Mouse (Mus musculus): ENCODE data around the gene Hoxd4. TPM values are rescaled to one million over a fixed set of nuclear protein-coding genes. Genes with fewer than 3 reads are reported as not detected.

The Hoxd4 gene
- polyA plus RNA-seq, 1 experiment from 2014 or later = 4.3 TPM

DNA sequence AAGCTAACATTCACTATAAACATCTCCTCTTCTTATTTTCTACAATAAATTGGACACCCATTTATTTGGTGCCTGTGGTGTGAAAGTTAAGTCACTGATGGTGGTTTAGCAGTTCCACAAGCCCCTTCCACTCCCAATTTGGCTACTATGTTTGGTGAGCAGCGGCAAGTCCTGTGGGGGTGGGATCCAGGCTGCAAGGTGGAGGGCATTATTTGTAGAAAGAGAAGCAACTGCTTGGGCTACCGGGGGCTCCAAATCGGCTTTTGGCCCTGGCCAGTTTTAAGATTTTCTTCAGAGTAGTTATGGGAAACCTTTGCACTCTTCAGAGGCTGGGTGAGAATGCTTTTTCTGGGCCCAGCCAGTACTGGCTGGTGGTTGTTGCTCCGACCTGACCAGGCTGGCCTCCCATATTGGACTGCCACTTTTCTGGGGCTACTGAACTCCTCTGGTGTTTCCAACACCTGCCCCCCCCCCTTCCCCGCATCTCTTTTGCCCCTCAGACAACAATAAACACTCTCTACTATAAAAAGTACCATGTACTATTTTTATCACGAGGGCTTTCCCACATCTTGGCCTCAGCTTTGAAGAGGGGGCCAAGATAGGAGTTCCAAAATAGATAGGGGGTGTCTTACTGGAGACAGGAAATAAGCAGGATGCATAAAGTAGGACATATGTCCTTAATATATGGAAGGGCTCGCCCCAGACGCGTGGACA, 20.2 kb downstream of the Hoxd4 start:
- H3K9ac ChIP-seq = peak overlapping the region; percentile 87
- H3K36me3 ChIP-seq (replicated peaks; ENCODE audit: control insufficient read depth, insufficient read depth) = no peaks in the 10 kb centered on the region
- H3K4me1 ChIP-seq (replicated peaks; ENCODE audit: control insufficient read depth, insufficient read depth, low read length) = no peaks in the 10 kb centered on the region; the same call in 1 of the 2 replicates
- no peak for ATAC-seq (ENCODE audit: low FRiP score)
- H3K27me3 ChIP-seq (ENCODE audit: control insufficient read depth, insufficient read depth, low read length) = peaks cover 79% of the 10 kb centered on the region
- peak overlapping the region; percentile 98 for H3K27ac ChIP-seq
- peak overlapping the region; percentile 42 for H3K4me3 ChIP-seq (replicated peaks; ENCODE audit: low read length)
- no peak for DNase-seq (ENCODE audit: low spot score)
- WGBS = 4% methylated on average over 9 of the region's 9 CpGs
- no peaks in the 10 kb centered on the region for H3K9me3 ChIP-seq (ENCODE audit: control insufficient read depth, low read length)
- H3K4me2 ChIP-seq (replicated peaks) = peak overlapping the region; percentile 82

DNA sequence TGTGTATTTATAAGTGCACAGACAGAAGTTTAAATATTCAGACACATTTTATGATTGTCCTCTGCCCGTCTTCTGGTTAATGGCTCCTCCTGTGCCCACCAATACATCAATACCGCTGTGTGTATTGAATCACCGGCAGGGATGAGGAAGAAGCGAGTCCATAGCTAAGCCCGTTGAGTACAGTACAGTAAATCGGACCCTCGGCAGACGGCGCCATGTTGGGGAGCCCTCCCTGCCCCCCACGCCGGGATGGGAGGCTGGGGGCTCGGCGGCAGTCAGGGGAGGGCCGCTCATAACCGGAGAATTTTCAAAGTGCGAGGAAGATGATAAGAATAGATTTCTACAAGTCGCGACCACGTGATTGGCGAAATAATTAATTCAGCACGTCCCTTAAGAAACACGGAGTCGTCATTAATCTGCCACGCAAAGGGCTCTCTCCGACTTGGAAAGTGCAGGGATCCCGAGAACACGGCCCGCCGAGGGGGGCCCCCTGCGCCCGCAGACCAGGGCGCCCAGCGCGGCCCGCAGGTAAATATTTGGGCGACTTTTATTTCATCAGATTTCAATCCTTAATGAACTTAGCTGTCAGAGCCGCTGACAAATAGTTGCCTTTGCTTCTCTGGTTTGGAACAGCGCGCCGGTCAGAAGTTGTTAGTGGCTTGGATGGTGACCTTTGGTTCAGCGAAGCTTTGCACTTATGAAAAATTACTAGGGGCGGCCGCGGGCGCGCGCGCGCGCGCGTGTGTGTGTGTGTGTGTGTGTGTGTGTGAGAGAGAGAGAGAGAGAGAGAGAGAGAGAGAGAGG, 21.0 kb downstream of the Hoxd4 start:
- no peaks in the 10 kb centered on the region; the same call in 1 of the 2 replicates for H3K4me1 ChIP-seq (replicated peaks; ENCODE audit: control insufficient read depth, insufficient read depth, low read length)
- H3K36me3 ChIP-seq (replicated peaks; ENCODE audit: control insufficient read depth, insufficient read depth) = no peaks in the 10 kb centered on the region
- H3K9ac ChIP-seq = peak overlapping the region; percentile 87
- no peak for DNase-seq (ENCODE audit: low spot score)
- H3K27ac ChIP-seq = peak overlapping the region; percentile 98
- peak overlapping the region; percentile 42 for H3K4me3 ChIP-seq (replicated peaks; ENCODE audit: low read length)
- H3K27me3 ChIP-seq (ENCODE audit: control insufficient read depth, insufficient read depth, low read length) = peaks cover 79% of the 10 kb centered on the region
- H3K9me3 ChIP-seq (ENCODE audit: control insufficient read depth, low read length) = no peaks in the 10 kb centered on the region
- ATAC-seq (ENCODE audit: low FRiP score) = no peak
- WGBS = under 1% methylated on average over 52 of the region's 52 CpGs
- H3K4me2 ChIP-seq (replicated peaks) = peak overlapping the region; percentile 82

DNA sequence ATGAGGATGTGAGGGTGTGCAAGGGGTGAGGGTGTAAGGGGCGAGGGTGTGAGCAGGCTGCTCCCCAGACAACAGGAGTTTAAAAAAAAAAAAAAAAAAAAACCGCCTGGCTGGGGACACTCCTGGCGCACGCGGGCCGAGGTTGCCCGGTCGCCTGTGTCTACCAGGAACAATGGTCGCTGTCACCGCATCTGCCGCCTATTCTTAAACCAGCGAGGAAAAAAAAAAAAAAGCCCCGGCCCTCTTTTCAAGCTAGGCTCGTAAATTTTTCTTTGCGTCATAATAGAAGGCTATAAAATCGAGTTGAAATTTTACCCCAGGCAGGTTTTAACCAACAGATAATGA, 21.6 kb downstream of the Hoxd4 start:
- WGBS = 2% methylated on average over 16 of the region's 16 CpGs
- peak overlapping the region; percentile 98 for H3K27ac ChIP-seq
- H3K4me1 ChIP-seq (replicated peaks; ENCODE audit: control insufficient read depth, insufficient read depth, low read length) = no peaks in the 10 kb centered on the region; the same call in 1 of the 2 replicates
- DNase-seq (ENCODE audit: low spot score) = no peak
- peak overlapping the region; percentile 42 for H3K4me3 ChIP-seq (replicated peaks; ENCODE audit: low read length)
- peak overlapping the region; percentile 82 for H3K4me2 ChIP-seq (replicated peaks)
- H3K36me3 ChIP-seq (replicated peaks; ENCODE audit: control insufficient read depth, insufficient read depth) = no peaks in the 10 kb centered on the region
- no peak for ATAC-seq (ENCODE audit: low FRiP score)
- H3K27me3 ChIP-seq (ENCODE audit: control insufficient read depth, insufficient read depth, low read length) = peaks cover 79% of the 10 kb centered on the region
- no peaks in the 10 kb centered on the region for H3K9me3 ChIP-seq (ENCODE audit: control insufficient read depth, low read length)
- peak overlapping the region; percentile 87 for H3K9ac ChIP-seq

DNA sequence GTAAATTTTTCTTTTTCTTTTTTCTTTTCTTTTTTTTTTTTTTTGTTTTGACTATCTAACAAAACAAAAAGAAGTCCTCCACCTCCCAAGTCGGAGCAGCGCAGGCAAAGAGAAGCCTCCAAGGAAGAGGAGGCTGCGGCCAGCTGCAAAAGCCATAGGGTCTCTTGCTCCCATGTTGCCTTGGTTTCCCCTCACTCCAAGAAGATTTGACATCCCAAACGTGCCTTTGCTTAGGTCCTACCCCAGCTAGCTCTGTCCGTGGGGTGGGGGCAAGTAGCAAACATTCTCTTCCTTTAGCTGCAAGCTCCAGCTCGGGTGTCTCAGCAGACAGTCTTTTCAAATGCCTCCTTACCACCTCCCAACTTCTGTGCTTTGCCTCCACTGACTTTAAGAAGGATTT, 22.0 kb downstream of the Hoxd4 start:
- DNase-seq (ENCODE audit: low spot score) = no peak
- H3K9me3 ChIP-seq (ENCODE audit: control insufficient read depth, low read length) = no peaks in the 10 kb centered on the region
- no peaks in the 10 kb centered on the region for H3K4me1 ChIP-seq (replicated peaks; ENCODE audit: control insufficient read depth, insufficient read depth, low read length)
- H3K27ac ChIP-seq = peak overlapping the region; percentile 98
- H3K4me2 ChIP-seq (replicated peaks) = peak overlapping the region; percentile 82
- 2% methylated on average over 6 of the region's 6 CpGs for WGBS
- H3K36me3 ChIP-seq (replicated peaks; ENCODE audit: control insufficient read depth, insufficient read depth) = no peaks in the 10 kb centered on the region
- no peak for ATAC-seq (ENCODE audit: low FRiP score)
- H3K27me3 ChIP-seq (ENCODE audit: control insufficient read depth, insufficient read depth, low read length) = peaks cover 79% of the 10 kb centered on the region
- peak overlapping the region; percentile 87 for H3K9ac ChIP-seq
- peak overlapping the region; percentile 42 for H3K4me3 ChIP-seq (replicated peaks; ENCODE audit: low read length)

DNA sequence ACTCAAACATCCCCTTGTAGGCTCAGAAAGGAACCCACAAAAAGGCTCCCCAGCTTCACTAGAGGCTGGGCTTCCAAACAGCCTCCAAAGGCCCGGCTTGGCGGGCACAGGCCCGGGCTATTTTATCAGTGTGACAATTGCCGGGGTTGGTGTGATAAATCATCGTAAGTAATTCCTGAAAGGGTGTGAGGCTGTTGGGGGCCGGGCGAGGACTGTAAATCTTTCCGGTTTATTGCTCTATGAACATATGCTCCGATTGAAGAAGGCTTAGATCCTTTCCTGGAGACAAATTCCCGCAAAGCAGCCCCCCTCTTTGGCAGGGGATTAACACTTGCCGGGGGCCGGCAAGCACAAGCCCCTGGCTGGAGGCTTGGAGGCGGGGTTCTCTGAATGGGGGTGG, 22.7 kb downstream of the Hoxd4 start:
- H3K36me3 ChIP-seq (replicated peaks; ENCODE audit: control insufficient read depth, insufficient read depth) = no peaks in the 10 kb centered on the region
- ATAC-seq (ENCODE audit: low FRiP score) (peak; percentile 31), DNase-seq (ENCODE audit: low spot score) (peak; percentile 63)
- peak overlapping the region; percentile 82 for H3K4me2 ChIP-seq (replicated peaks)
- peaks cover 80% of the 10 kb centered on the region for H3K27me3 ChIP-seq (ENCODE audit: control insufficient read depth, insufficient read depth, low read length)
- H3K27ac ChIP-seq = peak overlapping the region; percentile 98
- H3K4me1 ChIP-seq (replicated peaks; ENCODE audit: control insufficient read depth, insufficient read depth, low read length) = no peaks in the 10 kb centered on the region
- peak overlapping the region; percentile 42 for H3K4me3 ChIP-seq (replicated peaks; ENCODE audit: low read length)
- 2% methylated on average over 13 of the region's 13 CpGs for WGBS
- peak overlapping the region; percentile 87 for H3K9ac ChIP-seq
- H3K9me3 ChIP-seq (ENCODE audit: control insufficient read depth, low read length) = no peaks in the 10 kb centered on the region

DNA sequence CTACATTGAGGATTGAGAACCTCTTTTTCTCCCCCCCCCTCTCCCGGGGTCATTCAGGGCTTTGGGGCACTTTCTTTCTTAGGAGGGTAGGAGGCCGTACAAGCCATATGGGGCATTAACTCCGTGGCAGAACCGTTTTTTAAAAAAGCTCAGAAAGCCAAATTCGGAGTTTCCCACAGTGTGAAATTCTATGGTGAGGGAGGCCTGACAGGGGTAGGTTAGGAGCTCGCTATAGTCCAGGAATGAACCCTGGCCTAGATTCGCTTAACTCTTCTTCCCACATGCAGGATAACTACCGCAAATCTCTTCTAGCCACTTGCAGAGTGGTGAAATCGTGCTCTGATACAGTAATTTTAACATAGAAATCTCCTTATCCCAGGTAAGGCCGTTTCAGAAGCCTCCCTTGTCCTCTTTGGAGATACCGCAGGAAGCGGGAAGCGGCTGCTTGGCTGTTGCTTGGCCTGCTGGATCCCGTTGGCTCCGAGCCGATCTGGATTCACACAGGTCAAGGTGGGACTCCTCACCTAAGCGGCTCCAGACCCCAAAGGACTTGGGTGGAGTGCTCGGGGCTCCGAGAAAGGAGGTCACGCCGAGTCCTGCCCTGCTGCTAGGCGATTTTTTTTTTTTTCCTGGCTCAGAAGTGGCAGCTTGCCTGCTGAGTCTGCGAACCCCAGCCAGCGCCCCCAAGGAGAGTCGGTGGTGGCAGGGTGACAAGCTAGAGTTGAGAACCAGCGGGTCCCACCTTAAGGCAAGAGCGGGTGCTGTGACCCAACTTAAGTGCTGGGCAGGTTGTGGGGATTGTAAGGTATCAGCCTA, 23.5 kb downstream of the Hoxd4 start:
- Histone ChIP-seq H3K9ac (peak overlapping the region; percentile 87), H3K27ac (peak overlapping the region; percentile 98), H3K4me2 (replicated peaks) (peak overlapping the region; percentile 82), H3K4me1 (replicated peaks; ENCODE audit: control insufficient read depth, insufficient read depth, low read length) (no peaks in the 10 kb centered on the region), H3K27me3 (ENCODE audit: control insufficient read depth, insufficient read depth, low read length) (peaks cover 80% of the 10 kb centered on the region), H3K4me3 (replicated peaks; ENCODE audit: low read length) (peak overlapping the region; percentile 42), H3K36me3 (replicated peaks; ENCODE audit: control insufficient read depth, insufficient read depth) (no peaks in the 10 kb centered on the region), H3K9me3 (ENCODE audit: control insufficient read depth, low read length) (no peaks in the 10 kb centered on the region)
- DNase-seq (ENCODE audit: low spot score) = no peak
- ATAC-seq (ENCODE audit: low FRiP score) = no peak
- 2% methylated on average over 27 of the region's 27 CpGs for WGBS

DNA sequence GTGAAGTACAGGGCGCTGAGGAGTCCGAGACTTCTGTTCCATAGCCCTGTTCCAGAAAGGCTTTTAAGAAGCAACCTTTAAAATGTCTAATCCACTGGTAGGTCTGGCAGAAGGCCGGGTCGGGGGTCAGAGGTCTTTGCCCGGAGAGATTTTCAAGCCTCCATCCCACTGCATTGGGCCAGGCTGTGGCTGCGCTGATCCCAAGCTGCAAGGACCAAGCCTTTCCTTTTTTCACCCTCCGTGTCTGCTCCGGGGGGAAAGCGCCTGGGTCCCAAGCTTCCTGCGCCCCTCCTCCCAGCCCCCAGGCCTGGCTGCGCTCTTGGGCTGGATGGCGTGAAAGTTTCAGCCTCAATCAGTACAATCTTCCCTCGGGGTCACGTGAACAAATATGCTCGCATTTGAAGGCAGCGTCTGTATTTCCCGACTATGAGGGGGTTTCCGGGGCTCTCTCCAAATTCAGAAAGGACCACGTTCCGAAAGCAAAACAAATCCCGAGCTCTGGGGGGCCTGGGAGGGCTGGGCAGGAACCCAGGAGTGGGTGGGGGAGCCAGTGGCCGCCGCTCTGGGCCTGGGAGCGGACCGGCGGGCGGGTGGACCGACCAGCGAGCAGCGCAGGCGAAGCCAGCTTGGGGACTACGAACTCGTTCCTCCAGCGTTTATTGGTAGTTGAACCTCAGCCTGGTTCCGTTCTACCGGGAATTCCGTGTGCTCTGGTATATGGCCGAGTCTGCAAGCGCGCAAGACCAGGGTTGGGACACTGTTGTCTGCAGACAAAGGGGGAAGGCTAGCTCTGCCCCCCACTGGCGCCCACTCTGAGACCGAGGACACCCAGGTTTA, 24.3 kb downstream of the Hoxd4 start:
- H3K36me3 ChIP-seq (replicated peaks; ENCODE audit: control insufficient read depth, insufficient read depth) = no peaks in the 10 kb centered on the region
- no peaks in the 10 kb centered on the region for H3K4me1 ChIP-seq (replicated peaks; ENCODE audit: control insufficient read depth, insufficient read depth, low read length)
- H3K4me3 ChIP-seq (replicated peaks; ENCODE audit: low read length) = peak overlapping the region; percentile 42
- H3K9me3 ChIP-seq (ENCODE audit: control insufficient read depth, low read length) = no peaks in the 10 kb centered on the region
- peaks cover 73% of the 10 kb centered on the region for H3K27me3 ChIP-seq (ENCODE audit: control insufficient read depth, insufficient read depth, low read length)
- ATAC-seq (ENCODE audit: low FRiP score) (no peak), DNase-seq (ENCODE audit: low spot score) (no peak)
- 1% methylated on average over 42 of the region's 42 CpGs for WGBS
- H3K4me2 ChIP-seq (replicated peaks) = peak overlapping the region; percentile 82
- H3K9ac ChIP-seq = peak overlapping the region; percentile 87
- H3K27ac ChIP-seq = peak overlapping the region; percentile 98

DNA sequence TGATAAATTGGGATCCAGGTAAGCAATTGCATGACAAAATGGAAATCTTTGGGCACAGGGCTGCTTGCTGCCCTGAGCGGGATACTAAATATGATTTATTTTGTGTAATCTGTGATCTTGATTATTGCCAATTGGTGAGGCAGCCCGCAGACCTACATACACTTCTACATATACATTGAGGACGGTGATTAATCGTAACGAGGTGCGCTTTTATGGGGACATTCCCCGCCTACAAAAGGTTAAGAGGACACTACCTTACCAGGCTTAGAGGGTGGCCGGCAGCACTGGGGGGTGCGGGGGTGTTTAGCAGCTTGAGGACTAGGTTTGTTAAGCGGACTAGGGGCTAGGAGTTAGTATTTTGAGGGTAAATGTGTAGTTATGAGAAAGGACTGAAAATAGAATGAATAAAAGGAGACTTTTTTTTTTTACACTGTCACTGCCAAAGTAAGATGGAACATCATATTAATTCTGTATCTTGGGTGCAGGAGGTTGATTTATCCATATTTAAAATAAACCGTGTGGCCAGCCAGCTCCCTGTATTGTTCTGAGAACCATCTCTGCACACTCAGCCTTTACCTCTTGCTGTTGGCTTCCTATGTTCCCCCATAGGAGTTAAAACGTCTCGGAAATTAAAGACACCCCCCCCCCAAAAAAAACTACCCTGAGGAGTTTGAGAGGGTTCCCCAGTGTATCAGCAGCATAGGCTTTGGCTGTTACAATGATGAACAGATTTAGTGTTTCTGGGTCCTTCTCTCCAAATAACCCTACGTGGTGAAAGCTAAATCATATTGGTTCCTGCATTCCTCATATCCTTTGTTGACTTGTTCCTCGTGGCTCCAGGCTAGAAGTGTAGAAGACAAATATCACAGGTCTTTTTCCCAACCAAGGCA, 25.2 kb downstream of the Hoxd4 start:
- H3K4me1 ChIP-seq (replicated peaks; ENCODE audit: control insufficient read depth, insufficient read depth, low read length) = peaks cover 6% of the 10 kb centered on the region; the same call in 1 of the 2 replicates
- peak overlapping the region; percentile 87 for H3K9ac ChIP-seq
- ATAC-seq (ENCODE audit: low FRiP score) (no peak), DNase-seq (ENCODE audit: low spot score) (no peak)
- 1% methylated on average over 15 of the region's 15 CpGs for WGBS
- no peaks in the 10 kb centered on the region for H3K36me3 ChIP-seq (replicated peaks; ENCODE audit: control insufficient read depth, insufficient read depth)
- peak overlapping the region; percentile 42 for H3K4me3 ChIP-seq (replicated peaks; ENCODE audit: low read length)
- peaks cover 74% of the 10 kb centered on the region for H3K27me3 ChIP-seq (ENCODE audit: control insufficient read depth, insufficient read depth, low read length)
- peak overlapping the region; percentile 82 for H3K4me2 ChIP-seq (replicated peaks)
- no peaks in the 10 kb centered on the region for H3K9me3 ChIP-seq (ENCODE audit: control insufficient read depth, low read length)
- H3K27ac ChIP-seq = peak overlapping the region; percentile 98
